Mouse (Mus musculus) A20 (cell line): ENCODE data around the gene Polr2h.
A peak's percentile ranks its signal among the peaks of the same experiment; 100 is the strongest.

Source experiments
- DNase-seq: peaks from one replicate; pipeline ENCODE4 v3.0.0-alpha.2; 2011; ENCODE audit warnings: low read depth, low spot score

Polr2h gene

GRCm38 (mm10) chr16:20722736-20723135, 5.3 kb downstream of the Polr2h start:
- DNase-seq = no peak

DNA sequence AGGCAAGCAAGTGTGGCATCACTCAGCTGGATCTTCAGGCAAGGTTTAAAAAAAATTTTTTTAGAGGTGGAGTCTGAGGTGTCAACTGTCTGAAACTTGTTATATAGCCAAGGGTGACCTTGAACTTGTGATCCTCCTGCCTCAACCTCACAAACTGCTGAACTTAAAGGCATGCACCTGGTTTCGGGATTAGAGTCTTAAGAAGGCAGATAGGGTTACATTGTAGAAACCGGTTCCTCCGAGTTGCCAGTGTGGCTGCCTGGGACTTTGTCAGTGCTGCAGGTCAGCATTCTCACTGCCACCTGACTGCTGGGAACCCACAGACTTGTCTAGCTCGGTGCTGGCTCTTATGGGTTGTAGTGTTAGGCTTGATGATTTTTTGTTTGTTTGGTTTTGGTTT, 5.8 kb downstream of the Polr2h start:
- DNase-seq = no peak

DNA sequence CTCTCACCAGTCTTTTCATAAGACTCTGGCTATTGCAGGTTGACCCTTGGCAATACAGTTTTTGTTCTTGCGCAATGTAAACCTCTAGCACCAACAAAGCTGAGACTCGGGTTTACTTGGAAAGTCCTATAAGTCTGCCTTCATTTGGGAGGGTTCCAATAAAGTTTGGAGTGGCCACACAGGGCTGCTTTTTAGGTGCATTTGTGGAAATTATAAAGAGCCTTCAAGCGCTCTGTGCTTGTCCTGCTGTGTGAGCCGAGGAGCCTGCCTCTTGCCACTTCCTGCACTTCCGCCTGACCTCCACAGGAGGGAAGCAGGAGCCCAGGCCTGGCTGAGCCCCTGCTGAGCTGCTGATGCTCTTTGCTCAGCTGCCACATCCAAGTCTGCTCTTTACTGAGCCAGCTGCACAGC, 6.9 kb downstream of the Polr2h start:
- peak; percentile 12 for DNase-seq

DNA sequence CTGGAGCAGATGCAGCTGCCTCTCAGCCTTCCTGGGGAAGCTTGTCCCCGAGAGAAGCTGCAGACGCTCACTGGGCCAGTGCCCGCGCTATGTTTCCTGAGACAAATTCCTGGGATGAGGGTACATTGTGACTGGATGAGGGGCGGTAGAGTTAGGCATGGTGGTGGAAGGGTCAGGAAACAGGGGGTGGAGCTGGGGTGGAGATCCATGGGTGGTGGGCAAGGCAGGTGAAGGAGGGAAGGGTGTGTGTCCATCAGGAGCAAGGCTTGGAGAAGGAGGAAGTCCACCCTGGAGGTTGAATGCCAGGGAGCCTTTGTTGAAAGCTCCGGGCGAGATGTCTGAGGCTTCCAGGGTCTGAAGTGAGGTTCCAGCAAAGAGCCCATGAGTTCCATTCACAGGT, 7.9 kb downstream of the Polr2h start:
- no peak for DNase-seq

GRCm38 (mm10) chr16:20725750-20726149, 8.3 kb downstream of the Polr2h start:
- DNase-seq = no peak

- no peak for DNase-seq
These were observed 8.9 kb downstream of the Polr2h start for GRCm38 (mm10) chr16:20726384-20726783.

DNA sequence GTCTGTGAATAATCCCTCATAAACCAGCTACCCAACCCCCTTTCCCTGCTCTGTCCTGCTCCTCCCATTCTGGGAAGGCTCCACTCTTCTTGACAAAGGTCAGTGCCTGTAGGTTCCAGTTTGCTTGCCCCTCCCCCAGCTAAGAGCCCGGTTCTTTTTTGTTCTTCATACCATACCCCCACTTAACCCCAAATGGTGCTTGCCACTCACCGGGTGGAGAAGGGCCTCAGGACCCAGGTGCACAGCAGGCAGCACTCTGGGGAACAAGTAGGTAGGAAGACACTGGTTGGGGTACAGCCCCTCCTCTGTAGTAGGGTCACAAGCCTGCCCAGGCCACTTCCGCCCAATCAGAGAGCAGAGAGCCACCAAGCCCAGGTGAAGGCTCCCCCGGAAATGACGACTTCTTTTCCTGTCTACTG, 12.8 kb downstream of the Polr2h start:
- peak; percentile 14 for DNase-seq

DNA sequence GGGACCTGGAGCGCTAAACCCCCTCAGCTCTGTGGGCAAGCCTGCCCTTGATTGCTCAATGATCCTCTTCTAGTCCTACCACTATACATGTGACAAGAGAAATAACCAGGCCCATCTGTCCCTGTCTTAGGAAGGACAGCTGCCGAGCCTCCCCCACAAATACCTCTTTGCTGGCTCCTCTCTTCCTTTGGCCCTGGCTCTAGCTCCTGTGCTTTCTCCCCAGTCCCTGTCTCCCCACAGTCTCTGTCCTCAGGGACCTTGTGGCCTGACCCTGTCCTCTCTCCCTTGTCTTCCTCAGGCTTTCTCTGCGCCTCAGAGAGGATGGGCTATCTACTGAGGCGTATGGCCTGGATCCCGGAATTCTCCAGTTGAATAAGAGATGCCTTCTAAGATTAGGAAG, 14.2 kb downstream of the Polr2h start:
- DNase-seq = no peak

DNA sequence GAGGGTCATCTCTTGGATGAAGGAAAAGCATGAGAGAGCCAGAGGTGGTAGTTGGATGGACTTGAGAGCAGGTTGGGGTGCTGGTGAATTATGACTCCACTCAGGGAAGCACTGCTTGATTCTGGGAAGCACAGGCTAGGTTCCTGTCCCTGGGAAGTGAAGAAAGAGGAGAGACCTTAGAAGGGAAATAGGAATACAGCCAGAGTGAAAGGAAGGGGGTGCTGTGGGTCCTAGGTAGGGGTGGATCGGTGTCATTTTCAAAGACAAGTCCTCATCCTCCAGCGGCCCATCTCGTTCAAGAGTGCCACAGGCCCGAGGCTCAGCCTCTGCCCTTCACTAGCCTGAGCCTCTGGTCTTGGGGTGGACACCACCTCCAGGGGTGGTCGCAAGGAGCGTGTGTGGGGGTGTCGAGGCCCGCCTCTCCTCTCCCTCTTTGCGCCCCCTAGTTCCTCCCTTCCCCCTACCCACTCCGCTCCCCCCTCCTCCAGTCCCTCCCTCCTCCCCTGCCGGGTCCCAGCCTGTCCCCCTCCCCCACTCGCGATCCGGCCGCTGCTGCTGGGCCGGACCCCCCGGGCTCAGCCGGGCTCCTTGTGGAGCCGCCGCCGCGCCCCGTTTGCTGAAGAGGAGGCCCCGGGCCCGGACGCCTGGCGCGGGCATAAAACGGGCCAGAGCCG, 14.9 kb downstream of the Polr2h start:
- DNase-seq = no peak

- DNase-seq = no peak
These were observed 15.7 kb downstream of the Polr2h start, which contains the start of gene Chrd for GRCm38 (mm10) chr16:20732925-20733730. Gene Chrd, plus strand, starts transcription at chr16:20733127.

- no peak for DNase-seq
These were observed 16.6 kb downstream of the Polr2h start, which contains the start of gene Thpo for GRCm38 (mm10) chr16:20733731-20734730. Gene Thpo, minus strand, starts transcription at chr16:20734511.

- DNase-seq = no peak
These were observed 18.2 kb downstream of the Polr2h start for GRCm38 (mm10) chr16:20735651-20736050.

GRCm38 (mm10) chr16:20736168-20736567, 18.7 kb downstream of the Polr2h start:
- DNase-seq = no peak

- no peak for DNase-seq
These were observed 19.4 kb downstream of the Polr2h start for GRCm38 (mm10) chr16:20736823-20737222.

DNA sequence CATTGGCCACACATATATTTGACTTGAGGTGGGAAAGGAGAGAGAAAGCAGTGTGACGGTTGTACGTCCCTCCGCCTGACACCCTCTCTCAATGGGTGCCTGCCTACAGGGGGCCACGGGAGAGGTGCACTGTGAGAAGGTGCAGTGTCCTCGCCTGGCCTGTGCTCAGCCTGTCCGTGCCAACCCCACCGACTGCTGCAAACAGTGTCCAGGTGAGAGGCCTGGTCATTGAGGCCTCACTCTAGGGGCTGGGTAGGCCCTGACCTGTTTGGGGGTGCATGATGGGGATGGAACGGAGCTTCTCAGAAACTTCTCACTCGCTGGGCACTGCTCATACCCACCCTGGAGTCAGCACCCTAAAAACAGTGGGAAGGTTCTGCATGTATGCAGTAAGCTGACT, 22.4 kb downstream of the Polr2h start:
- DNase-seq = no peak

GRCm38 (mm10) chr16:20746641-20747040, 29.2 kb downstream of the Polr2h start:
- no peak for DNase-seq

DNA sequence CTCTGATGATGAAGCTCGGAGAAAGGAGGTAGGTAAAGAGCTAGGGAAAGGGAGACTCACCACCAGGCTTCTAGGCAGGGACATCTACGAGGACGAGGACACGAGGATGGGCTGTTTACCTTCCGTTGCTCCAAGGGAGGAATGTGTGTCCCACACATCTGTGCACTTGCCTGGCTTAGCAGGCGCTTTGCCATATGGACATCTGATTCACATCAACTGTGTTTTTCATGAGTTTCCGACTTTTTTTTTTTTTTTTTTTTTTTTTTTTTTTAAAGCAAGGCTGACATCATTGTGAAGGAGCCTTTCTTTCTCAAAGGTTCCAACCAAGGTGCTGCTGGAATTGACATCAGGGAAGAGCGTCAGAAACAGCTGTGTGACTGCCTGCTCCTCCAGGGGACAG, 33.1 kb downstream of the Polr2h start:
- no peak for DNase-seq

GRCm38 (mm10) chr16:20756052-20756451, 38.6 kb downstream of the Polr2h start:
- no peak for DNase-seq

- no peak for DNase-seq
These were observed 39.9 kb downstream of the Polr2h start for GRCm38 (mm10) chr16:20757385-20757784.

- DNase-seq = peak; percentile 51
These were observed 44.2 kb downstream of the Polr2h start for GRCm38 (mm10) chr16:20761681-20762080.

- DNase-seq = peak; percentile 42
These were observed 47.8 kb downstream of the Polr2h start for GRCm38 (mm10) chr16:20765244-20765643.
